Mouse (Mus musculus) heart, adult 2 months (tissue): Measurements from ENCODE around the gene Hoxb8. TPM values are rescaled to one million over a fixed set of nuclear protein-coding genes. Genes with fewer than 3 reads are reported as not detected.

Experiments
- DNase-seq, 2 experiments: peaks; one replicate each; pipeline ENCODE4 v3.0.0; 2021
- H3K27ac ChIP-seq: fragments of 200-600 bp; 2 replicates; pipeline ENCODE4 v1.8.1; 2022
- H3K27me3 ChIP-seq: fragments of 200-500 bp; 2 replicates; pipeline ENCODE4 v1.6.1; 2012; ENCODE audit warnings: mild to moderate bottlenecking, low read length, inconsistent platforms, mixed read lengths; ENCODE audit not compliant: control insufficient read depth, insufficient read depth
- H3K36me3 ChIP-seq: fragments of 200-500 bp; 2 replicates; pipeline ENCODE4 v1.6.1; 2012; ENCODE audit warnings: low read length, inconsistent platforms; ENCODE audit not compliant: control insufficient read depth, insufficient read depth
- H3K4me1 ChIP-seq: fragments of 200-500 bp; 2 replicates; pipeline ENCODE4 v1.6.1; 2011; ENCODE audit warnings: low read length; ENCODE audit not compliant: control insufficient read depth, insufficient read depth
- H3K4me3 ChIP-seq: fragments of 200-600 bp; 2 replicates; pipeline ENCODE4 v1.8.1; 2022
- H3K79me2 ChIP-seq: fragments of 200-500 bp; replicated peaks from 2 replicates; pipeline ENCODE4 v1.6.1; 2012; ENCODE audit warnings: mild to moderate bottlenecking, inconsistent platforms, low read length, moderate library complexity, mixed read lengths; ENCODE audit not compliant: control insufficient read depth, insufficient read depth
- H3K9ac ChIP-seq: fragments of 200-500 bp; 2 replicates; pipeline ENCODE4 v1.6.1; 2012; ENCODE audit warnings: low read depth, mild to moderate bottlenecking, control low read depth, inconsistent platforms, low read length, mixed read lengths
- CTCF ChIP-seq: fragments of 200-600 bp; IDR thresholded peaks from 2 replicates; pipeline ENCODE4 v1.8.1; 2022; ENCODE audit warnings: antibody characterized with exemption, mild to moderate bottlenecking, moderate library complexity
- EP300 ChIP-seq: fragments of 200-500 bp; IDR thresholded peaks from 2 replicates; pipeline ENCODE4 v1.6.1; 2011; ENCODE audit warnings: low read depth, low read length, control low read depth; ENCODE audit not compliant: insufficient read depth
- POLR2A ChIP-seq: fragments of 200-500 bp; IDR thresholded peaks from 2 replicates; pipeline ENCODE4 v1.6.1; 2011; ENCODE audit warnings: mild to moderate bottlenecking, low read depth, low read length, control low read depth; ENCODE audit not compliant: insufficient read depth
- WGBS: fragments of 180-500 bp; shearing (Covaris S2); methylation state at CpG from one replicate; pipeline ENCODE4 v1.1.7; 2018; 5-methylcytosine and 5-hydroxymethylcytosine counted together
- intact Hi-C: fragments of 180-260 bp; cut with DNase I; formaldehyde crosslinking; loops from one replicate; pipeline ENCODE4 v1.15.1; 2025
- polyA plus RNA-seq: library from polyadenylated mRNA; depleted of rRNA; stranded (reverse); fragments of >200 nt; gene quantifications from 2 replicates; pipeline ENCODE4 v1.2.3, GENCODE M21; 2012
- total RNA-seq, 2 experiments: library from RNA; stranded (reverse); gene quantifications; 2 replicates each; pipeline ENCODE4 v1.2.3; 2021

Hoxb8 gene
- total and polyA plus RNA-seq, 3 experiments, result not detected

- Histone ChIP-seq H3K27ac (no peak overlapping the region), H3K79me2 (no peaks in the 10 kb centered on the region), H3K4me1 (no peaks in the 10 kb centered on the region), H3K36me3 (no peaks in the 10 kb centered on the region), H3K4me3 (no peak overlapping the region), H3K9ac (no peak overlapping the region), H3K27me3 (peaks cover 55% of the 10 kb centered on the region)
- intact Hi-C loops, result loop anchor here (5.0 kb wide), 2 partner anchors 238 to 253 kb away; no protein-coding TSS in a partner anchor
- TF ChIP-seq POLR2A (no peak), CTCF (no peak), EP300 (no peak)
- DNase-seq, result no peak
- WGBS, result 6% methylated on average over 9 of the region's 9 CpGs
Observed at GRCm38 (mm10) chr11:96299781-96300180, 18.1 kb downstream of the Hoxb8 start.

GRCm38 (mm10) chr11:96300354-96301063 is 18.8 kb downstream of the Hoxb8 start:
- Histone ChIP-seq H3K9ac (no peak overlapping the region), H3K27ac (no peak overlapping the region), H3K36me3 (no peaks in the 10 kb centered on the region), H3K27me3 (peaks cover 54% of the 10 kb centered on the region), H3K4me3 (no peak overlapping the region), H3K79me2 (no peaks in the 10 kb centered on the region), H3K4me1 (no peaks in the 10 kb centered on the region)
- intact Hi-C loops, result loop anchor here (5.0 kb wide), 2 partner anchors 237 to 252 kb away; no protein-coding TSS in a partner anchor
- DNase-seq, result no peak
- TF ChIP-seq POLR2A (no peak), EP300 (no peak), CTCF (no peak)
- WGBS, result 3% methylated on average over 35 of the region's 35 CpGs

GRCm38 (mm10) chr11:96301064-96301431 is 19.3 kb downstream of the Hoxb8 start:
- H3K79me2 ChIP-seq, result no peaks in the 10 kb centered on the region
- TF ChIP-seq EP300, result no peak
- TF ChIP-seq CTCF, result no peak
- no peak for TF ChIP-seq POLR2A
- no peak overlapping the region for H3K27ac ChIP-seq
- H3K4me1 ChIP-seq, result no peaks in the 10 kb centered on the region
- no peak overlapping the region for H3K4me3 ChIP-seq
- intact Hi-C loops, result loop anchor here (5.0 kb wide), 2 partner anchors 236 to 251 kb away; no protein-coding TSS in a partner anchor
- peaks cover 50% of the 10 kb centered on the region for H3K27me3 ChIP-seq
- no peak overlapping the region for H3K9ac ChIP-seq
- no peak for DNase-seq
- 15% methylated on average over 10 of the region's 10 CpGs for WGBS
- no peaks in the 10 kb centered on the region for H3K36me3 ChIP-seq

- no peaks in the 10 kb centered on the region for H3K79me2 ChIP-seq
- intact Hi-C loops, result loop anchor here (5.0 kb wide), 2 partner anchors 235 to 250 kb away; no protein-coding TSS in a partner anchor
- no peak overlapping the region for H3K27ac ChIP-seq
- H3K4me1 ChIP-seq, result no peaks in the 10 kb centered on the region
- no peak overlapping the region for H3K4me3 ChIP-seq
- 14% methylated on average over 15 of the region's 15 CpGs for WGBS
- TF ChIP-seq POLR2A (no peak), EP300 (no peak), CTCF (no peak)
- no peak overlapping the region for H3K9ac ChIP-seq
- DNase-seq, result no peak
- H3K36me3 ChIP-seq, result no peaks in the 10 kb centered on the region
- peaks cover 48% of the 10 kb centered on the region for H3K27me3 ChIP-seq
Observed at GRCm38 (mm10) chr11:96301837-96302236, 20.1 kb downstream of the Hoxb8 start.

- Histone ChIP-seq H3K9ac (no peak overlapping the region), H3K27ac (no peak overlapping the region), H3K27me3 (peaks cover 43% of the 10 kb centered on the region), H3K4me1 (no peaks in the 10 kb centered on the region), H3K4me3 (no peak overlapping the region), H3K79me2 (no peaks in the 10 kb centered on the region), H3K36me3 (no peaks in the 10 kb centered on the region)
- WGBS, result 22% methylated on average over 23 of the region's 23 CpGs
- DNase-seq, result no peak
- intact Hi-C loops, result loop anchor here (1.0 to 5.0 kb wide), 3 partner anchors 105 to 250 kb away; no protein-coding TSS in a partner anchor
- TF ChIP-seq CTCF, result no peak
- no peak for TF ChIP-seq POLR2A
- no peak for TF ChIP-seq EP300
Observed at GRCm38 (mm10) chr11:96302381-96303150, 20.9 kb downstream of the Hoxb8 start.
